Mouse (Mus musculus) left cerebral cortex, adult 18-20 months (tissue): ENCODE results near the gene Plod3. TPM values are rescaled to one million over a fixed set of nuclear protein-coding genes. Genes with fewer than 3 reads are reported as not detected.

ENCODE experiments used
- microRNA-seq, 2 experiments: library from miRNA; unstranded; fragments of <30 nt; microRNA quantifications; one replicate each; pipeline ENCODE4 v1.2.0; 2021
- total RNA-seq, 2 experiments: library from RNA; stranded (reverse); gene quantifications; 2 replicates each; pipeline ENCODE4 v1.2.3; 2021

Plod3 gene
- total RNA-seq, 2 experiments from 2014 or later = 32.2 to 32.8 TPM

Small RNA genes within 50 kb of the gene (microRNA-seq; reads per million reads assigned to microRNA genes)
- gene Mir702 = 266 to 435 reads per million in 2 experiments

Other genes starting within 250 kb of the Plod3 start
- 1 to 10 TPM; 7.3 to 8.8 TPM for gene Col26a1, start 103.8 kb upstream of the Plod3 start, total RNA-seq
- gene Ift22, start 78.9 kb upstream of the Plod3 start, total RNA-seq = 10 to 100 TPM; 97.1 to 99.0 TPM
- 100 to 1,000 TPM; 281 to 287 TPM for gene Fis1, start 33.7 kb upstream of the Plod3 start, total RNA-seq
- not detected for gene Cldn15, start 20.4 kb upstream of the Plod3 start, total RNA-seq
- 100 to 1,000 TPM in 1 of 2 experiments, 10 to 100 TPM in 1; 96.6 to 107 TPM for gene Znhit1, start 1.0 kb downstream of the Plod3 start, total RNA-seq
- gene Vgf, start 39.4 kb downstream of the Plod3 start, total RNA-seq = 100 to 1,000 TPM; 390 to 400 TPM
- 100 to 1,000 TPM; 391 to 401 TPM for gene Ap1s1, start 59.1 kb downstream of the Plod3 start, total RNA-seq
- gene Serpine1, start 85.2 kb downstream of the Plod3 start, total RNA-seq = under 1 TPM; 0.70 to 0.89 TPM
- gene Trim56, start 129.2 kb downstream of the Plod3 start, total RNA-seq = 1 to 10 TPM; 4.2 to 4.7 TPM
- gene Muc3, start 162.3 kb downstream of the Plod3 start, total RNA-seq = not detected
- 1 to 10 TPM; 3.0 to 4.4 TPM for gene Muc3a, start 225.4 kb downstream of the Plod3 start, total RNA-seq